ENCODE assay signal across 8 mouse cellular contexts in the genomic region with DNA sequence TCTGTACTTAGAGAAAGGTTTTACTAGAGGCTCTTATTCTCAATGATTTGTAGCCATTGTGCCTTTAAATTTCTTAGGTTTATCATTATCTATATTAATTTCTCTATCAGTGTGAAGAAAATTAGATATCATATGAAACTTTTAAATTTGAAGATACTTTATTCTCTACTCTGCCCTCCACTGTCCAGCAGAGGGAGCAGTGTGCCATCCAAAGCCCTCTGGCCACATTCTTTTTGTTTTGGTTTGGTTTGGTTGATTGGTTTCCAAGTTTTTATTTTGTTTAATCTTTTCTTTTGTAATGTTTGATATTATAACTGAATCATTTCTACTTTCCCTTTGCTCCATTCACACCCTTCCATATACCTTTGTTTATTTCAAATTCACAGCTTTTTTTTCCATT.
DNase-seq lines count a peak whose midpoint lies in the region; ATAC-seq lines count a peak whose summit lies in the region.

No protein-coding gene starts in this region.

- no peak overlapping the region for H3K27ac ChIP-seq in hindbrain, embryonic 10.5 days
- H3K27ac ChIP-seq in hindbrain, embryonic 16.5 days (ENCODE audit: low read depth, low read length): no peak overlapping the region

- H3K27me3 ChIP-seq in hindbrain, embryonic 10.5 days (ENCODE audit: insufficient read depth, poor library complexity, severe bottlenecking): no peaks in the 10 kb centered on the region
- no peaks in the 10 kb centered on the region for H3K27me3 ChIP-seq in hindbrain, embryonic 16.5 days (replicated peaks; ENCODE audit: control insufficient read depth, insufficient read depth, low read length)

- H3K36me3 ChIP-seq in hindbrain, embryonic 10.5 days: no peaks in the 10 kb centered on the region
- no peaks in the 10 kb centered on the region for H3K36me3 ChIP-seq in hindbrain, embryonic 16.5 days (ENCODE audit: control insufficient read depth, insufficient read depth, low read length)

- H3K9me3 ChIP-seq in hindbrain, embryonic 10.5 days: no peaks in the 10 kb centered on the region
- H3K9me3 ChIP-seq in hindbrain, embryonic 16.5 days (ENCODE audit: control insufficient read depth, low read length): no peaks in the 10 kb centered on the region

- H3K4me1 ChIP-seq in hindbrain, embryonic 10.5 days (replicated peaks): no peaks in the 10 kb centered on the region
- no peaks in the 10 kb centered on the region for H3K4me1 ChIP-seq in hindbrain, embryonic 16.5 days (ENCODE audit: control insufficient read depth, insufficient read depth, low read depth, low read length)

- no peak overlapping the region for H3K4me2 ChIP-seq in hindbrain, embryonic 16.5 days (ENCODE audit: low read length)

- H3K4me3 ChIP-seq in hindbrain, embryonic 10.5 days: no peak overlapping the region
- H3K4me3 ChIP-seq in hindbrain, embryonic 16.5 days (ENCODE audit: low read length): no peak overlapping the region

- ATAC-seq in hindbrain, embryonic 16.5 days: no peak
- ATAC-seq in granulocyte monocyte progenitor cell, adult 5-6 weeks (replicated peaks; ENCODE audit: poor library complexity, severe bottlenecking): no peak

- DNase-seq in hindbrain, embryonic 10.5 days (ENCODE audit: low spot score): peak; percentile 3
- DNase-seq in right cerebral cortex, adult 18-20 months: peak; percentile 20
- no peak for DNase-seq in right cerebral cortex, postnatal 36 days (ENCODE audit: low spot score in 2 of 2)
- DNase-seq in cerebellum, postnatal 36 days: peak; percentile 37 to 49
- peak; percentile 30 for DNase-seq in right cerebral cortex, postnatal 4 days
- DNase-seq in thymus, postnatal 4 days: no peak

- no peak overlapping the region for H3K9ac ChIP-seq in hindbrain, embryonic 16.5 days (ENCODE audit: low read depth, low read length)

Comparison
In these comparisons a context has a peak if more than half of its experiments do, and no peak if none do; other contexts are left out.
1. DNase-seq: peak in hindbrain, embryonic 10.5 days (single experiment), right cerebral cortex, adult 18-20 months (single experiment), cerebellum, postnatal 36 days (2 of 2) and right cerebral cortex, postnatal 4 days (single experiment); none in right cerebral cortex, postnatal 36 days (0 of 2) and thymus, postnatal 4 days (single experiment).